Mouse (Mus musculus) neural tube, embryonic 10.5 days (tissue): ENCODE measurements around the gene Plekha4.
A peak's percentile ranks its signal among the peaks of the same experiment; 100 is the strongest.
"Not testable (repeated sequence)": the region's sequence is repeated elsewhere in the genome, so short reads cannot be mapped to it uniquely, and the experiment has no call there.

Experiments used
- DNase-seq: peaks from one replicate; pipeline ENCODE4 v3.0.0-alpha.2; 2017; ENCODE audit warnings: low spot score; ENCODE audit errors: extremely low spot score

Plekha4 gene

DNA sequence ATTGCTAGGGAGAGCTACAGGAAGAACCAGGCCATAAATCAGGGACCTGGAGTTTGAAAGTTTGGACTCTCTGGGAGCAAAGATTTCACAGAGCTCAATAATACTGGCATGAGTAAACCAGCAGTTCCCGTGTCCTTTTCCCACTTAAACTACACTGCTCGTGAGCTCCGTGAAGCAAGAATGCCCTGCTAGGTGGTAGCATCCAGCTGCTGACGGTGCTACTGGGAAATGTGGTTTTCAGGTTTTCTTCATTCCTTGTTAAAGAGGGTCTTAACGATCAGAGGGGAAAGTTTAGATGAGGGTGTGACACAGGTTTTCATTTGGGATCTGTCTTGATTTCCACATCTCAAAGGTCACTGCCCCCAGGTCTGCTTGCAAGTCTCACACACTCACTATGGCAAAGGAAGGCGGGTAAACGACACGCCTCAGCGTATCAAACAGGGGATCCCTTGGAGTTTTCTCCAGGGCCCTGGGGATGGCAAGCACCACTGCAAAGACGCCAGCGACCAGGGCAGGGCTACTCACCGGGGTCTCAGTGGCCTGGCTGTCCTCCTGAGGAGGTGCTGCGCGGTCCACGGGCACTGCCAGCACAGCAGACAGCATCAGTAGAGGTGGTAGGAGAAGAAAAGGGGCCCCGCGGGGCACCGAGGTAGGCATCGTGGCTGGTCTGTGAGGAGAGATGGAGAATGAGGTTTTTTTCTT lies 16.8 kb upstream of the Plekha4 start:
- no peak for DNase-seq

GRCm38 (mm10) chr7:45509912-45510787 lies 16.0 kb upstream of the Plekha4 start, which contains the start of gene Nucb1:
Gene Nucb1 (minus strand): TSS chr7:45510406.
- peak; percentile 92 for DNase-seq

- DNase-seq = no peak
Measured at GRCm38 (mm10) chr7:45514411-45514810, 11.7 kb upstream of the Plekha4 start.

DNA sequence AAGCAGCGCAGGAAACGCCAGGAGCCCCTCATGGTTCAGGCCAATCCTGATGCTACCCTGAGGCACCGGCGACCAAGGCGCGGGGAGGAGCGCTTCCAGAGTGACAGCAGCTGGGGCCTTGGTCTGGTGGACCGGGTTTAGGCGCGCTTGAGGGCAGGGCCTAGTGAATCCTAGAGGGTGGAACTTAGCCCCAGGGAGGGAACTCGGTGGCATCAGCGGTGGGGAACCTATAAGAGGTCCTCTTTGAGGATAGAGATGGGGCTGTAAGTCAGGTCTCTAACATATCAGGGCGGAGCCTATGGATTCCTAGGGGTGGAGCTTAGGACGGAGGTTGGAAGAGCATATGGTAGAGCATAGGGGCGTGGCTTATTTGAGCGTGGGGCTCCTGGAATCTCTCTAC lies 10.7 kb upstream of the Plekha4 start:
- peak; percentile 38 for DNase-seq

- DNase-seq = not testable (repeated sequence)
Measured at GRCm38 (mm10) chr7:45516846-45517245, 9.3 kb upstream of the Plekha4 start.

DNA sequence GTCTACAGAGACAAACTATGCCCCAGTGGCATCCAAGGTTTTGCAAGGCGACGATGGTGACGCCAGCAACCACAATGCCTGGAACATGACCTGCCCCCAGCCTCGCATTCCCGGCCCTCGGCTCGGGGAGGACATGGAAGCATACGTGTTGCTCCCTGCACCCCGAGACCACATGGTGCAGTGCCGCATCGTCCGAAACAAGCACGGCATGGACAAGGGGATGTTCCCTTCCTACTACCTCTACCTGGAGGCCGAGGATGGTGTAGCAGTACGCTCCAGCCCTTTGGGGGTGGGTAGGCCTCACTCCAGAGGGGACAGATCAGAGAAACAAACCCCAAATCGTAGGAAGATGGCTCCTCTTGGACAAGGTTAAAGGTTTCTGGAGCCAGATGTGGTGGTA lies 7.5 kb upstream of the Plekha4 start:
- DNase-seq = no peak

- DNase-seq = no peak
Measured at GRCm38 (mm10) chr7:45519345-45520120, 6.6 kb upstream of the Plekha4 start.

GRCm38 (mm10) chr7:45520605-45521004 lies 5.5 kb upstream of the Plekha4 start:
- DNase-seq = no peak

DNA sequence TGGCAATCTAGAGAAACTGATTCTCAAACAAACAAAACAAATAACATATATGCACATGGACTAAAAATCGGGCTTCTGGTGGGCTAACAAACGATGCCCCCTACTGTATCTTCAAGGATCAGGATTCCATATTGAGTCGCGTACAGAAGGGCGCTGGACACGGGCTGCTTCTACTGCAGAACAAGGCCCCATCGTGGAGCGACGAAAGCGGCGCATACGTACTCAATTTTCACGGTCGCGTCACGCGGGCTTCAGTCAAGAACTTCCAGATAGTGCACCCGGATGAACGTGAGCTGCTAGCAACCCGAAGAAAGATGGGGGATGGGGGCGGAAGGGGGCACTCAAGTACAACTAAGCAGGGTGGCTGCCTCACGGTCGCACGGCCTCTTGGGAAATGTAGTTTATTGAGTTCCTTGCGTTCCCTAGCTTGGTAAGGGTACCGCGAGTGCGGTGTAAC lies 4.4 kb upstream of the Plekha4 start:
- peak; percentile 84 for DNase-seq

DNA sequence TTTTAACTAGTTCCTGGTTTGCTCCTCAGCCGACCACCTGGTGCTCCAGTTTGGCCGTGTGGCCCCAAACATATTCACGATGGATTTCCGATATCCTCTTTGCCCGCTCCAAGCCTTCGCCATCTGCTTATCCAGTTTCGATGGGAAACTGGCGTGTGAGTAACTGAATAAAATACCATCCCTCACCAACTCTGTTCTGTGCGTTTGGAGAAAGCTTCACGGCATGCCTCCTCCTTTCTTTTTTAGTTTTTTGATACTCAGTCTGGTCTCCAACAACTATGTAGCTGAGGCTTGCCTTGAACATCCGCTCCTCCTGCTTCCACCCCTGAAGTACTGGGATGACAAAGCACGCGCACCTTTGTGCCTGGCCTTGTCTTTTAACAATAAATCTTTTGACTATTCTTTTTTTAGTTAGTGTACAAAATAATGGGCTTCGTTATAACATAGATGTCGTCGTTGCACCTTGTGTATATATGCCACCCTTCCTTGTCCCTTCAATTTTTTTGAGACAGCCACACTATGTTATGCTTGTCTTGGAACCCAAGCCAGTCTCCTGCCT lies 3.9 kb upstream of the Plekha4 start:
- no peak for DNase-seq

DNA sequence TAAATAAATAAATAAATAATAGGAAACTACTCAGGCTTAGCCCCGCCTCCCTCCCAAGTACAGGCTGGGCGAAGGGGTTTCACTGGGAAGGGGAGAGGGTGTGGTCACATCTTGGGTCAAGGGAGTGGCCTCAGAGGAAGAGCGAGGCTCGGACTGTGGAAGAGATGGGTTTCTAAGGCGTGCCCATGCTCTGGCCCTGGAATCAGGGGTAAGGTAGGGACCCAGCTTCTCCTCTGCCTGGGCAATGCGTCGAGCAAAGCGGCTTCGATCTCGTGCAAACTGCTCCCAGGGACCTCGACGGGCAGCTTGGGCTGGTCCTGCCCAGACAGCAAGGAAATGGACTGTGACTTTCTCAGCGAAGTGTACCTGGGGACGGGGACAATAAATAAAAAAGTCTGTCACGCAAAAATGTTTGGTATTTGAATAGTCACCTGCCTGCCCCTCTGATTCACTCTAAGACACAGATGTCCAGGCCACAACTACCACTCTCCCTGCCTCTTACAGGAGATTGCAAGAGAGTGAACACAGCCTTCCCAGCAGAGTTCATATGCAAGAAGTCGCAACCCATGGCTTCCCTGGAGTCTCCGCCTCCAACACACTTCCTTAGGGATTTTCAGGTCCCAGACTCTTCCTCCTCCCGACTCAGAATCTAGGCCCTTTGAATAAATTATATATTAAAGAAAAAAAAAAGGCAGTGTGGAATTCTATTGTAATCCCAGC lies 3.0 kb upstream of the Plekha4 start:
- DNase-seq = no peak

- no peak for DNase-seq
Measured at GRCm38 (mm10) chr7:45523678-45524170, 2.4 kb upstream of the Plekha4 start.

DNA sequence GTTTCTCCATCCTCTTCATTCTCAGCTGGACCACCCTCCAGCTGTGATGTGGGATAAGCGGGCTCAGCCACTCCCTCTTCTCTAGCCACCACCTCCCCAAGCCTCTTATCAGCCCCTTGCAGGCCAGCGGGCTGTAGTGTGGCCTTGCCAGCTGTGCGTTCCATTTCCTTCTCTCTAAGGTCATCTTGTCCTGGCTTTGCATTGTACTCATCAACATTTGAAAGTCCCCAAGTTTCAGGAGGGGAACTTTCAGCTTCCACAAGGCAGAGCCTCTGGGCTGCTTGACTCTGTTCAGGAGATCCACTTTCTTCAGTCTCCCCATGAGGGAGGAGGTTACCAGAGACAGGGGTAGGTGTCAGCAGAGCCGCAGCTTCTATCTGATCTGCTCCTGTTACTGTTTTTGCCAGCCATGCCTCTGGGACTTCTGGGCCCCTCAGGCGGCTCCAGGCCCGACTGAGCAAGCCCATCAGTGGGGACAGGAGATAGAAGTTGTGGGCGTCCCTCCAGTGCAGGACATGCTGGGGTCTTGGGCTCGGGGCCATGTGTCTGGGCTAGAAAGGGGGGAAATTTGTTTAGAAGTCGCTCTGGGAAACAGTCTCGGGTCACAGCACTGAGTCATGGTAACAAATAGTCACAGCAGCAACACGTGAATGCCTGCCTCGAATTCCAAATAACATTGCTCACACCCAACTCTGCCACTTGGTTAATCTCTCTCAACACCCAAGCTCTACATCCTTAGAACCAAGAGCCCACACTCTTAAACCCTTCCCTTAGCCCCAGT lies 1.1 kb upstream of the Plekha4 start:
- DNase-seq = no peak

DNA sequence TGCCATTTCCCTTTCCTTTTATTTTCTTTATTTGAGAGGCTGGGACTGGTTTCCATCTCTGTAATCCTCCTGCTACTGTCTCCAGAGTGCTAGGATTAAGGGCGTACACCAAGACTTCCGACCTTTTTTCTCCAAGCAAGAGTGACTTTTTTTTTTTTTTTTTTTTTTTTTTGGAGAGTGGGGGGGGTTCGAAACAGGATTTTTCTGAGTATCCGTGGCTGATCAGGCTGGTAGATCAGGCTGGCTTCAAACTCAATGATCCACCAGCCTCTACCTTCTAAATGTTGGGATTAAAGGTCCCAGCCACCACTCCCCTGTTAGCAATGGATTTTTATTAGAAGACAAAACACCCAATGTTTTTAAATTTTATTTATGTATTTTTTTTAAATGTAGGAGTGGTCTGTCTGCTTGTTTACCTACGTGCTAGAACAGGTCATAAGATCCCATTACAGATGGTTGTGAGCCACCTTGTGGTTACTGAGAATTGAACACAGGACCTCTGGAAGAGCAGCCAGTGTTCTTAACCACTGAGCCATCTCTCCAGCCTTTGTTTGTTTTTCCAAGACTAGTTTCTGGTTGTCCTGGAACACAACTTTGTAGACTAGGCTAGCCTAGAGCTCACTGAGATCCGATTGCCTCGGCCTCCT lies 467 bp downstream of the Plekha4 start:
- no peak for DNase-seq

- not testable (repeated sequence) for DNase-seq
Measured at GRCm38 (mm10) chr7:45527169-45527568, 1.0 kb downstream of the Plekha4 start.

GRCm38 (mm10) chr7:45529461-45529860 lies 3.3 kb downstream of the Plekha4 start:
- DNase-seq = no peak

GRCm38 (mm10) chr7:45530643-45531042 lies 4.5 kb downstream of the Plekha4 start:
- no peak for DNase-seq

DNA sequence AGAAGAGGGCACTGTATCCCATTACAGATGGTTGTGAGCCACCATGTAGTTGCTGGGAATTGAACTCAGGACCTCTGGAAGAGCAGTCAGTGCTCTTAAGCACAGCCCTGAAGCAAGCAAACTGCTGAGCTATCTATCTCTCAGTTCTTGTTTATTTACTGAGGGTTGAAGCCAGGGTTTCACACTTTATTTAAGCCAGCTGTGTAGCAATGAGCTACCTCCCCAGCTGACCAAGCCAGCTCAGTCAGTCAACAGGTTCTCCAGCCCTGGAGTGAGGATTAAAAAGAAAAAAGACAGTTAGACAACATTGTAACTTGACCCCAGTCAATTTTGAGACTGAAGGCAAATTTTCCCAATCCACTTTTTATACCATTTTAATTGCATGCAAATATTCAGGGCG lies 9.5 kb downstream of the Plekha4 start:
- no peak for DNase-seq

DNA sequence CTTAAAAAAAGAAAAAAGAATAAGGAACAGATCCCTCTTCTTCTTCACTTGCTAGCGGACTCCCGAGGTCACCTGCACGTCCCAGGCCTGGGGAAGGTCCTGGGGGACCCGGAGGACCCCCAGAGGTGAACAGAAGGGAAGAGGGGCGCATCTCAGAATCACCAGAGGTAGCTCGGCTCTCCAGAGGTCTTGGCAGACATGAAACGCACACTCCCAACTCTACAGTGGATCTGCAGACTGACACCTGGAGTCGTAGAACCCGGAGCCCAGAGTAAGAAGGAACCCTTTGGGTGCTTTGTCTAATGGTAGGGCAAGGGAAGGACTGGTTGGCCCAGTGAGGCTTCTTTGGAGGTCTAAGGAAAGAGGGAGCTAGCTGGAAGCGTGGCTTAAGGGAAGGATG lies 11.5 kb downstream of the Plekha4 start:
- DNase-seq = no peak
